Mouse (Mus musculus): ENCODE measurements around the gene Hivep3.

Gene Hivep3

GRCm38 (mm10) chr4:120164316-120164715, 430.7 kb downstream of the Hivep3 start:
- DNase-seq: no peak

GRCm38 (mm10) chr4:120167778-120168177, 434.2 kb downstream of the Hivep3 start:
- no peak for DNase-seq

- DNase-seq: no peak
These were observed 434.8 kb downstream of the Hivep3 start for GRCm38 (mm10) chr4:120168346-120168745.

- DNase-seq: no peak
These were observed 436.9 kb downstream of the Hivep3 start for GRCm38 (mm10) chr4:120170387-120170936.

GRCm38 (mm10) chr4:120172050-120172684, 438.6 kb downstream of the Hivep3 start:
- no peak for DNase-seq

GRCm38 (mm10) chr4:120179123-120179522, 445.5 kb downstream of the Hivep3 start:
- DNase-seq: no peak

GRCm38 (mm10) chr4:120180535-120180934, 447.0 kb downstream of the Hivep3 start:
- DNase-seq: no peak

GRCm38 (mm10) chr4:120184374-120184991, 450.9 kb downstream of the Hivep3 start:
- no peak for DNase-seq

GRCm38 (mm10) chr4:120186441-120186840, 452.9 kb downstream of the Hivep3 start:
- DNase-seq: no peak

GRCm38 (mm10) chr4:120186934-120187333, 453.4 kb downstream of the Hivep3 start:
- no peak for DNase-seq

All from cerebellum, adult 11 months (tissue).